Mouse (Mus musculus): Measurements from ENCODE around the gene Mdh2.

Mdh2 gene

GRCm38 (mm10) chr5:135803135-135803534, 24.9 kb downstream of the Mdh2 start:
- ChIA-PET CTCF (interaction anchor here (0.5 to 6.3 kb wide), 45 partner anchors 9 to 1340 kb away, joined by 3 to 86 read pairs (median 4); partner anchors contain the start of genes Hspb1 (in 1 of the 4), Mdh2 (in 1 of the 4) and Styxl1 (in 1 of the 4)), POLR2A (interaction anchor here (0.6 to 2.3 kb wide), 19 partner anchors 9 to 1166 kb away, joined by 3 to 11 read pairs (median 4); partner anchors contain the start of genes Mdh2 (in 2 of the 4), Styxl1 (in 2 of the 4) and Tmem120a (in 1 of the 4))

GRCm38 (mm10) chr5:135803676-135804075, 25.4 kb downstream of the Mdh2 start:
- ChIA-PET CTCF (interaction anchor here (0.5 to 6.3 kb wide), 47 partner anchors 9 to 1341 kb away, joined by 3 to 86 read pairs (median 4); partner anchors contain the start of genes Hspb1 (in 1 of the 4), Mdh2 (in 1 of the 4) and Styxl1 (in 1 of the 4)), POLR2A (interaction anchor here (0.6 to 2.3 kb wide), 19 partner anchors 9 to 726 kb away, joined by 3 to 11 read pairs (median 5); partner anchors contain the start of genes Mdh2 (in 3 of the 4), Styxl1 (in 3 of the 4) and Tmem120a (in 1 of the 4))

- ChIA-PET CTCF (interaction anchor here (0.5 to 6.3 kb wide), 13 partner anchors 10 to 382 kb away, joined by 3 to 72 read pairs (median 7); partner anchors contain the start of genes Mdh2 (in 1 of the 4) and Styxl1 (in 1 of the 4)), POLR2A (interaction anchor here in 3 of 4 experiments (0.6 to 1.5 kb wide), 9 partner anchors 10 to 236 kb away, joined by 3 to 6 read pairs (median 3); partner anchors contain the start of genes Mdh2 (in 2 of the 3), Styxl1 (in 2 of the 3) and Hspb1 (in 1 of the 3))
These were observed 26.5 kb downstream of the Mdh2 start for GRCm38 (mm10) chr5:135804735-135805134.

GRCm38 (mm10) chr5:135806555-135807262, 28.4 kb downstream of the Mdh2 start, which contains the start of gene Srrm3:
Gene Srrm3 (plus strand): TSS chr5:135806890.
- ChIA-PET CTCF (interaction anchor here (0.5 to 2.5 kb wide), 38 partner anchors 9 to 1023 kb away, joined by 3 to 14 read pairs (median 3); partner anchors contain the start of genes Mdh2 (in 2 of the 4) and Styxl1 (in 2 of the 4)), POLR2A (interaction anchor here in 3 of 4 experiments (0.7 to 2.2 kb wide), 14 partner anchors 12 to 156 kb away, joined by 3 to 11 read pairs (median 4); partner anchors contain the start of genes Mdh2 (in 3 of the 3), Styxl1 (in 3 of the 3) and Hspb1 (in 2 of the 3))

- CTCF ChIA-PET: interaction anchor here in 3 of 4 experiments (0.5 to 2.4 kb wide), 4 partner anchors 13 to 343 kb away, joined by 3 to 13 read pairs (median 4); no protein-coding TSS in a partner anchor
- POLR2A ChIA-PET: interaction anchor here in 1 of 4 experiments (1.7 to 2.2 kb wide), 2 partner anchors 13 to 29 kb away, joined by 8 to 11 read pairs; partner anchors contain the start of genes Mdh2 and Styxl1
These were observed 29.0 kb downstream of the Mdh2 start for GRCm38 (mm10) chr5:135807263-135807637.

GRCm38 (mm10) chr5:135812991-135813390, 34.7 kb downstream of the Mdh2 start:
- ChIA-PET POLR2A (interaction anchor here in 1 of 4 experiments (0.6 to 1.8 kb wide), 4 partner anchors 12 to 35 kb away, joined by 3 to 6 read pairs (median 4); partner anchors contain the start of genes Mdh2 and Styxl1), CTCF (interaction anchor here in 3 of 4 experiments (0.6 to 2.0 kb wide), 10 partner anchors 9 to 1285 kb away, joined by 3 to 14 read pairs (median 4); no protein-coding TSS in a partner anchor)

GRCm38 (mm10) chr5:135818491-135818890, 40.2 kb downstream of the Mdh2 start:
- ChIA-PET CTCF (interaction anchor here in 3 of 4 experiments (0.7 to 2.2 kb wide), 8 partner anchors 15 to 250 kb away, joined by 3 to 6 read pairs (median 3); no protein-coding TSS in a partner anchor), POLR2A (interaction anchor here in 2 of 4 experiments (0.8 to 1.3 kb wide), 3 partner anchors 19 to 40 kb away, joined by 3 read pairs; partner anchors contain the start of genes Mdh2 (in 1 of the 2) and Styxl1 (in 1 of the 2))

GRCm38 (mm10) chr5:135822316-135822944, 44.1 kb downstream of the Mdh2 start:
- ChIA-PET CTCF (interaction anchor here in 2 of 4 experiments (1.1 to 2.2 kb wide), 2 partner anchors 22 to 33 kb away, joined by 3 to 11 read pairs; no protein-coding TSS in a partner anchor), POLR2A (interaction anchor here in 1 of 4 experiments (1.4 kb wide), 1 partner anchor 8 kb away, joined by 3 read pairs; no protein-coding TSS in a partner anchor)

- POLR2A ChIA-PET: interaction anchor here (0.6 to 1.4 kb wide), 6 partner anchors 8 to 702 kb away, joined by 3 to 4 read pairs (median 3); partner anchors contain the start of genes Mdh2 (in 2 of the 4) and Styxl1 (in 2 of the 4)
- CTCF ChIA-PET: interaction anchor here in 3 of 4 experiments (0.6 to 1.3 kb wide), 5 partner anchors 10 to 166 kb away, joined by 3 to 9 read pairs (median 4); no protein-coding TSS in a partner anchor
These were observed 46.2 kb downstream of the Mdh2 start for GRCm38 (mm10) chr5:135824517-135824916.

GRCm38 (mm10) chr5:135826225-135826624, 47.9 kb downstream of the Mdh2 start:
- CTCF ChIA-PET: interaction anchor here in 3 of 4 experiments (0.6 to 0.8 kb wide), 3 partner anchors 20 to 233 kb away, joined by 3 to 5 read pairs (median 3); no protein-coding TSS in a partner anchor
- POLR2A ChIA-PET: interaction anchor here in 1 of 4 experiments (1.5 kb wide), 1 partner anchor 22 kb away, joined by 3 read pairs; no protein-coding TSS in a partner anchor

- ChIA-PET POLR2A (interaction anchor here in 3 of 4 experiments (0.6 to 2.0 kb wide), 5 partner anchors 28 to 1675 kb away, joined by 3 to 6 read pairs (median 3); partner anchors contain the start of genes Hspb1 (in 1 of the 3), Mdh2 (in 1 of the 3) and Styxl1 (in 1 of the 3)), CTCF (interaction anchor here in 1 of 4 experiments (0.8 kb wide), 1 partner anchor 28 kb away, joined by 3 read pairs; no protein-coding TSS in a partner anchor)
These were observed 51.1 kb downstream of the Mdh2 start for GRCm38 (mm10) chr5:135829381-135829780.

GRCm38 (mm10) chr5:135832729-135833128, 54.4 kb downstream of the Mdh2 start:
- POLR2A ChIA-PET: interaction anchor here in 3 of 4 experiments (0.6 to 1.7 kb wide), 9 partner anchors 9 to 762 kb away, joined by 3 to 9 read pairs (median 3); partner anchors contain the start of genes Mdh2 (in 1 of the 3) and Styxl1 (in 1 of the 3)
- CTCF ChIA-PET: interaction anchor here (0.5 to 1.6 kb wide), 15 partner anchors 15 to 771 kb away, joined by 3 to 6 read pairs (median 4); partner anchors contain the start of gene Srrm3 (in 1 of the 4)

GRCm38 (mm10) chr5:135834769-135835491, 56.6 kb downstream of the Mdh2 start:
- ChIA-PET POLR2A (interaction anchor here (0.6 to 1.8 kb wide), 23 partner anchors 13 to 897 kb away, joined by 3 to 6 read pairs (median 4); partner anchors contain the start of genes Mdh2 (in 2 of the 4), Srrm3 (in 2 of the 4), Styxl1 (in 2 of the 4) and Hspb1 (in 1 of the 4)), CTCF (interaction anchor here (0.5 to 3.0 kb wide), 33 partner anchors 10 to 1069 kb away, joined by 3 to 30 read pairs (median 5); no protein-coding TSS in a partner anchor)

- CTCF ChIA-PET: interaction anchor here (0.6 to 3.0 kb wide), 22 partner anchors 12 to 220 kb away, joined by 3 to 30 read pairs (median 5); no protein-coding TSS in a partner anchor
These were observed 57.2 kb downstream of the Mdh2 start for GRCm38 (mm10) chr5:135835492-135835858.

GRCm38 (mm10) chr5:135835981-135836380, 57.7 kb downstream of the Mdh2 start:
- CTCF ChIA-PET: interaction anchor here (0.5 to 3.0 kb wide), 10 partner anchors 15 to 106 kb away, joined by 3 to 30 read pairs (median 4); partner anchors contain the start of genes Mdh2 (in 1 of the 4) and Styxl1 (in 1 of the 4)

More at GRCm38 (mm10) chr5:135835492-135835858, 57.2 kb downstream of the Mdh2 start:
- POLR2A ChIA-PET: interaction anchor here (0.7 to 1.8 kb wide), 16 partner anchors 15 to 265 kb away, joined by 3 to 6 read pairs (median 4); partner anchors contain the start of genes Mdh2 (in 2 of the 4), Styxl1 (in 2 of the 4) and Srrm3 (in 1 of the 4)

More at GRCm38 (mm10) chr5:135835981-135836380, 57.7 kb downstream of the Mdh2 start:
- POLR2A ChIA-PET: interaction anchor here (0.7 to 1.8 kb wide), 9 partner anchors 16 to 265 kb away, joined by 3 to 6 read pairs (median 4); partner anchors contain the start of genes Mdh2 (in 2 of the 4), Styxl1 (in 2 of the 4) and Srrm3 (in 1 of the 4)
